Mouse (Mus musculus) urinary bladder, postnatal 4 days (tissue): ENCODE data around the gene Ulk4.

Experiments
- DNase-seq, 2 experiments: peaks; one replicate each; pipeline ENCODE4 v3.0.0; 2021 to 2022; ENCODE audit warnings: low spot score in 2 of 2

Gene Ulk4

GRCm38 (mm10) chr9:121253983-121254382 is 23.0 kb downstream of the Ulk4 start:
- DNase-seq: peak; percentile 13 to 32

- peak in 1 of 2 experiments; percentile 54 for DNase-seq
Observed at GRCm38 (mm10) chr9:121250854-121251253, 26.1 kb downstream of the Ulk4 start.

- peak in 1 of 2 experiments; percentile 54 for DNase-seq
Observed at GRCm38 (mm10) chr9:121249805-121250204, 27.2 kb downstream of the Ulk4 start.

- DNase-seq: peak; percentile 66 to 85
Observed at GRCm38 (mm10) chr9:121247956-121248775, 28.8 kb downstream of the Ulk4 start.

- no peak for DNase-seq
Observed at GRCm38 (mm10) chr9:121247047-121247446, 29.9 kb downstream of the Ulk4 start.

- peak in 1 of 2 experiments; percentile 56 for DNase-seq
Observed at GRCm38 (mm10) chr9:121242331-121242730, 34.7 kb downstream of the Ulk4 start.

- peak in 1 of 2 experiments; percentile 58 for DNase-seq
Observed at GRCm38 (mm10) chr9:121241806-121242205, 35.2 kb downstream of the Ulk4 start.

GRCm38 (mm10) chr9:121241366-121241765 is 35.6 kb downstream of the Ulk4 start:
- peak in 1 of 2 experiments; percentile 54 for DNase-seq

GRCm38 (mm10) chr9:121240242-121240641 is 36.8 kb downstream of the Ulk4 start:
- peak in 1 of 2 experiments; percentile 49 for DNase-seq

- peak in 1 of 2 experiments; percentile 51 for DNase-seq
Observed at GRCm38 (mm10) chr9:121239571-121239970, 37.4 kb downstream of the Ulk4 start.

GRCm38 (mm10) chr9:121218636-121219035 is 58.4 kb downstream of the Ulk4 start:
- DNase-seq: no peak

GRCm38 (mm10) chr9:121218230-121218629 is 58.8 kb downstream of the Ulk4 start:
- no peak for DNase-seq

GRCm38 (mm10) chr9:121217742-121218141 is 59.3 kb downstream of the Ulk4 start:
- DNase-seq: no peak

GRCm38 (mm10) chr9:121216536-121217320 is 60.3 kb downstream of the Ulk4 start:
- no peak for DNase-seq

- peak; percentile 41 to 66 for DNase-seq
Observed at GRCm38 (mm10) chr9:121215349-121216000, 61.5 kb downstream of the Ulk4 start.

- peak; percentile 8 to 51 for DNase-seq
Observed at GRCm38 (mm10) chr9:121212322-121212721, 64.7 kb downstream of the Ulk4 start.

GRCm38 (mm10) chr9:121205046-121205445 is 72.0 kb downstream of the Ulk4 start:
- peak; percentile 13 to 40 for DNase-seq

GRCm38 (mm10) chr9:121204149-121204800 is 72.7 kb downstream of the Ulk4 start:
- peak; percentile 9 to 54 for DNase-seq

- peak; percentile 3 to 45 for DNase-seq
Observed at GRCm38 (mm10) chr9:121203686-121204085, 73.3 kb downstream of the Ulk4 start.

- DNase-seq: peak in 1 of 2 experiments; percentile 55
Observed at GRCm38 (mm10) chr9:121199146-121199685, 77.8 kb downstream of the Ulk4 start.

GRCm38 (mm10) chr9:121196473-121196872 is 80.5 kb downstream of the Ulk4 start:
- DNase-seq: no peak
